Mouse (Mus musculus) embryonic fibroblast, embryonic 13.5 days (primary cell): ENCODE data around the gene Rtraf. TPM values are rescaled to one million over a fixed set of nuclear protein-coding genes. Genes with fewer than 3 reads are reported as not detected.
"Not testable (repeated sequence)": the region's sequence is repeated elsewhere in the genome, so short reads cannot be mapped to it uniquely, and the experiment has no call there.

Source experiments
- H3K27ac ChIP-seq: 2 replicates; pipeline ENCODE4 v1.5.1; 2012; ENCODE audit warnings: low read length, control low read depth, inconsistent platforms; ENCODE audit not compliant: insufficient read depth
- H3K4me1 ChIP-seq: 2 replicates; pipeline ENCODE4 v1.6.1; 2011; ENCODE audit warnings: low read length; ENCODE audit not compliant: control insufficient read depth, insufficient read depth
- H3K4me3 ChIP-seq: 2 replicates; pipeline ENCODE4 v1.5.1; 2011; ENCODE audit warnings: mild to moderate bottlenecking, control low read depth, low read length; ENCODE audit not compliant: insufficient read depth
- CTCF ChIP-seq: IDR thresholded peaks from 2 replicates; pipeline ENCODE4 v1.5.1; 2011; ENCODE audit warnings: mild to moderate bottlenecking, control low read depth, low read length, moderate library complexity, borderline replicate concordance; ENCODE audit not compliant: insufficient read depth
- POLR2A ChIP-seq: IDR thresholded peaks from 2 replicates; pipeline ENCODE4 v1.6.1; 2011; ENCODE audit warnings: low read depth, mild to moderate bottlenecking, control low read depth, low read length, moderate library complexity
- polyA plus RNA-seq: library from polyadenylated mRNA; stranded (reverse); fragments of >200 nt; gene quantifications from 2 replicates; pipeline ENCODE4 v1.2.4, GENCODE M21; 2011; ENCODE audit warnings: low read depth; ENCODE audit not compliant: missing spikeins, insufficient read length

Rtraf gene
- polyA plus RNA-seq = 164 TPM in 2 replicates

- TF ChIP-seq POLR2A = peak; percentile 79
- no peak for TF ChIP-seq CTCF
- Histone ChIP-seq H3K4me3 (peak within 1 kb of the TSS; percentile 88), H3K27ac (peak within 1 kb of the TSS; percentile 90), H3K4me1 (peaks cover 3% of the 10 kb centered on the region; the same call in 1 of the 2 replicates)
Measured at GRCm38 (mm10) chr14:19823321-19824142, at the start of gene Rtraf. TSS of gene Rtraf (minus strand) at chr14:19823824.

DNA sequence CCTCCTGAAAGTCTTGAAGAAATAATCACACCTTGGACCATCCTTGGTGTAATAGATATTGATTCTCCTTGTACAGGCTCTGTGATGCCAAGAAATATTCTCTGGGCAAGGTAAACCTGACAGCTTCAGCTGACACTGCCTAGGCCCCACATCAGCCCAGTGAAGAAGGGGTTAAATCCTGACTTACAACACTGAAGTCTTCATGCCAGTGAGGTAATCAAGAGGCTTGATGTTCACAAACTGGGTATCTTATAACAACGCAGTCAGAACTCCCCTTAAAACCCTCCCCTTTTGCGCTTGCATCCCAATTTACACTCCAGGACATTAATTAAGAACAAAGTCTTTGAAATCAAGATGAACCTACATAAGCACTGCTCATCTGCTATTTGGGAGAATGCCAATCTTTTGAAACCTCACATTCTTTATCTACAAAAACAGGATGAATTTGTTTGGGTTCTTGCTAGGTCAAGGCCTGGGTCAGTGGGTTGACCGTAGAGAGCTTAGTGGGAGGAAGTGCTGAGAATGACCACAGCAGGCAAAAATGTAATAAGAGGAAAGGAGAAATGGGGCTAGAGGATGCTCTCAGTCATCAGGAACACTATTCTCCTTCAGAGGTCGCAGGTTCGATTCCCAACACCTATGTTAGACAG, 43.8 kb upstream of the Rtraf start:
- Histone ChIP-seq H3K4me1 (no peaks in the 10 kb centered on the region), H3K4me3 (no peak overlapping the region), H3K27ac (no peak overlapping the region)
- TF ChIP-seq CTCF = no peak
- no peak for TF ChIP-seq POLR2A

GRCm38 (mm10) chr14:19865121-19865520, 41.5 kb upstream of the Rtraf start:
- not testable (repeated sequence) for H3K4me3 ChIP-seq, H3K27ac ChIP-seq, H3K4me1 ChIP-seq

DNA sequence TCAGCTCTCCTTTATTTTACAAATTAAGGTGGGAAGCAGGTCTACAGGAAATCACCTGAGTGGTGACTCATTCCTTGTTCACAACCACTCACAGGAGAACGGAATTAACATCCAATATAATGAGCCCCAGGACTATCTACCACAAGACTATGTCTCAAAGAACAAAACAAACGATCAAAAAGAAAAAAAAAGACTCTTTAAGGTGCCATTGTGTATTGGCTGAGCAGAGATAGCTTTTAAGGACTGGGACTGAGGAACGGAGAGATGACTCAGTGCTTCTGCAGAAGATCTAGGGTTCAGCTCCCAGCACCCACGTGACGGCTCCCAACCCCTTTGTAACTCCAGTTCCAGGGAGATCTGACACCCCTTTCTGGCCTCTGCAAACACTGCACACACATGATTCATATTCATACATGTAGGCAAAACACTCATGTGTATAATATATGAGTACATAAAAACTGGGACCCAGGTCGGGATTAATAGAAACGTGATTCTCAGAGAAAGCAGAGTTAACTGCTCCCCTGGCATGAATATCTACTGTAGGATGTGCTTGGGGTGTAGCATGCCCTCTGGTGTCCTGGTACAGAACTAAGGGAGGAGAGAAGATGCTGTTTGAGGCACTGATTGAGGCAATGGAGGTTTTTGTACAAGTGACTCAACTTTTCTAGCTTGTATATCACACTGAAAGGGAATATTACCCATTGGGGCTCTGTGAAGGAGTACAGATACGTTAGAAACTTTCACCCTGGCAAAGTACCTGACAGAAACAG, 37.9 kb upstream of the Rtraf start:
- TF ChIP-seq CTCF (no peak), POLR2A (no peak)
- Histone ChIP-seq H3K4me1 (no peaks in the 10 kb centered on the region), H3K4me3 (no peak overlapping the region), H3K27ac (no peak overlapping the region)

GRCm38 (mm10) chr14:19860281-19860680, 36.7 kb upstream of the Rtraf start:
- H3K4me1 ChIP-seq = no peaks in the 10 kb centered on the region
- no peak overlapping the region for H3K4me3 ChIP-seq
- TF ChIP-seq POLR2A (no peak), CTCF (no peak)
- no peak overlapping the region for H3K27ac ChIP-seq

GRCm38 (mm10) chr14:19858808-19859776, 35.5 kb upstream of the Rtraf start:
- no peak overlapping the region for H3K27ac ChIP-seq
- H3K4me3 ChIP-seq = no peak overlapping the region
- H3K4me1 ChIP-seq = no peaks in the 10 kb centered on the region
- TF ChIP-seq CTCF (no peak), POLR2A (no peak)

DNA sequence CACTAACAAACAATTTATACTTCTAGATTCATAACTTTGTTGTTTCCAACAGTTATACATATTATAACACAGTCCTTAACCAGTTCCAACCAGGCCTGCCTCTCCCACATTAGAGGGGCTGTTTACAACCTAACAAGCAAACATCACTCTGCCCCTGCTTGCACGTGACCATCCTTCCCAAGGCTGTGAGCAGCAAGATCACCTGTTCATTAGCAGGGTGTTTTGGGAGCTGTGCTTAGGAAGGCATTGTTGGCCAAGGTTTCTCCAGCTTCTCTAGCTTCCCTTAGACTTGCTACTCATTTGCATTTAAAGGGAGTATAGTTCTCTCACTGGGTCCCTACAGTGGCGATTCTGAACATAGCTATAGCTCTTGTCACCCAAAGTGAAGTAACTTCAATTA, 34.7 kb upstream of the Rtraf start:
- H3K4me1 ChIP-seq = no peaks in the 10 kb centered on the region
- no peak for TF ChIP-seq POLR2A
- TF ChIP-seq CTCF = no peak
- no peak overlapping the region for H3K4me3 ChIP-seq
- H3K27ac ChIP-seq = no peak overlapping the region

DNA sequence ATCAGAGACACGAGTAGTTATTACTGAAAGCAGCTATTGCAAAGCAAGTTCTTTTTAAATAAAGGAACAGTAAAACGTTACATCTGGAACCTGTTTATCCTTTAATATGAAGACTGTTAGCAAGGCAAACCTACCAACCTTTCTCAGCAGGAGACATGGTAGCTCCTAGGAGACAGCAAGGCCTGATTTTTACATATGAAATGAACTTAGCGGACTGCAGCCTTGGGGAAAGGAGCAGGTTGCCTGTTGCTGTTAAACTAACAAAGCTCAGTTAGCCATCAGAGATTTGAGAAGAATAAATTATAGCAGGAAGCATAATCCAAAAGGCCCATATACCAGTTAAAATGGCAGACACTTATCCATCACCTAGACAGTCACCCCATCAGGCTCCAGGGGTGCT, 29.8 kb upstream of the Rtraf start:
- Histone ChIP-seq H3K4me3 (no peak overlapping the region), H3K4me1 (no peaks in the 10 kb centered on the region), H3K27ac (no peak overlapping the region)
- TF ChIP-seq CTCF = no peak
- no peak for TF ChIP-seq POLR2A
